Mouse (Mus musculus): Measurements from ENCODE around the gene Tubgcp6.

DNA sequence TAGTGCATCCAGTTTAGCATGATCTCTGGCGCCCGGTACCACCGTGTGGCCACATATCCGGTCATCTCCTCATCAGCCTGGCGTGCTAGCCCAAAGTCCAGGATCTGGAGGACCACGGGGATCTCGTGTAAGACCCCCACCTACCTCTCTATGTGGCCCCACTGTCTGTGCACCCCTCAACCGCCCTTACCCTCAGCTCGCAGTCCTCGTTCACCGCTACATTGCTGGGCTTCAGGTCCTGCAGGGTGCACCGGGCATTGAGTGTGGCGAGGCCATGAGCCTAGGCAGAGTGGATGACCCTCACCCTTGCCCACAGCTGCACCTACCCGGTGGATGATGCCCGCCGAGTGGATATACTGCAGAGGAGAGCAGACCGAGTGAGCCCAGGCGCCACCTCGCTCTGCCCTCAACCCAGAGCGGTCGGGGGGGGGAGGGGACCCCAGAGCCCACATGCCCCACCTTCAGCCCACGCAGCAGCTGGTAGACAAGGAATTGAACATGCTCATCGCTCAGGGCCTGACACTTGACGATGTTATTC, 23.0 kb upstream of the Tubgcp6 start:
- TF ChIP-seq CTCF (IDR thresholded peaks at IDR 0.05; ENCODE audit: low read depth, low read length) (no peak), EP300 (IDR thresholded peaks at IDR 0.05; ENCODE audit: insufficient read depth, low read depth, low read length) (no peak), POLR2A (IDR thresholded peaks at IDR 0.05; ENCODE audit: insufficient read depth, low read length) (no peak)

Measured in ES-Bruce4 (cell line).